Mouse (Mus musculus): Measurements from ENCODE around the gene Ppp1r12a.

DNA sequence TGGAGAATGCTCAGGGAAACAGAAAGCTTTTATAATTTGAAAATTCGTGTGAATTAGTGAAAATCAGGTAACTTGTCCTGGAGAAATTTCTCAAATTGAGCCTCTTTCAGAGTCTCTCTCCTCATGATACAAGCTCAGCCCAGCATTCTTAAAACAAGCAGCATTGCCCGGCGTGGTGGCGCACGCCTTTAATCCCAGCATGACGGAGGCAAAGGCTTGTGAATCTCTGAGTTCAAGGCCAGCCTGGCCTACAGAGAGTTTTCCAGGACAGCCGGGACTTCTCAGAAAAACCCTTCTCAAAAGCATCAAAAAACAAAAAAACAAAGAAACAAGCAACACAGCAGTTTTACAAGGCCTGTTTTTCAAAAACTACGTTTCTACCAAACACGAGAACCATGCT, 16.3 kb upstream of the Ppp1r12a start:
- TF ChIP-seq FLI1 (IDR thresholded peaks at IDR 0.05; ENCODE audit: low read length) (no peak), GATA1 (IDR thresholded peaks at IDR 0.05; ENCODE audit: borderline replicate concordance, low read length) (no peak)
